Mouse (Mus musculus): ENCODE measurements at regions not wholly inside any gene's neighbourhood (a gene's known extent, or its start where the extent isn't known, plus 50 kb on each side); places are given as distances from the start of the nearest gene placed in this dataset.

DNA sequence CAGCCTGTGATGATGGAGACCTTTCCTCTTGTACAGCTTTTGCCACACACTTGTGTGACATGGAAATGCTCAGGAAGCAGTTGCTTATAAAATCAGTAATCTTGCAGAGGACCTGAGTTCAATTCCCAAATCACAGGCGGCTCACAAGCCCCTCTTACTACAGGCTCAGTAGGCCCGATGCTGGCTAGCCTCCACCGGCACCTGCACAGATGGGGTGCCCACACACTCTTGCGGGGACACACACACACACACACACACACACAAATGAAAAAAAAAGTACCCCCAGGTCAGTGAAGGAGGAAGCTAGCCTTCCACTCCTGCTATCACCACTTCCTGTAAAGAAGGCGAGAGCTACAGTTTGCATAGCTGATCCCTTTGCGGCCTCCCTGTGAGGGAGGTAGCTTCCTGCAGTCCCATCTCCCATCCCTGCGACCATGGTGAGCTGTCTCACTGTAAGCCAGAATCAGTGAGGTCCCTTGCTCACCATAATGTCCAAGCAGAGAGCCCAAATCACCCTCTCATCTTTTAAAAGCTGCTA, 462.2 kb downstream of the Cd83 start:
- Histone ChIP-seq H3K4me3 (ENCODE audit: low read depth, low read length) (no peak overlapping the region), H3K27me3 (replicated peaks; ENCODE audit: control insufficient read depth, insufficient read depth, low read length) (no peaks in the 10 kb centered on the region), H3K36me3 (ENCODE audit: control insufficient read depth, insufficient read depth, low read length) (no peaks in the 10 kb centered on the region), H3K4me1 (replicated peaks; ENCODE audit: control insufficient read depth, insufficient read depth, low read length) (peaks cover 16% of the 10 kb centered on the region; the same call in 1 of the 2 replicates), H3K4me2 (ENCODE audit: low read length) (no peak overlapping the region), H3K9me3 (ENCODE audit: control insufficient read depth, low read length) (no peaks in the 10 kb centered on the region), H3K9ac (ENCODE audit: low read length) (no peak overlapping the region), H3K27ac (ENCODE audit: low read depth) (no peak overlapping the region)
- ATAC-seq (replicated peaks; ENCODE audit: low FRiP score, low TSS enrichment, low read depth) (no peak), DNase-seq (ENCODE audit: low spot score) (no peak)
- WGBS: 83% methylated on average over 7 of the region's 7 CpGs

DNA sequence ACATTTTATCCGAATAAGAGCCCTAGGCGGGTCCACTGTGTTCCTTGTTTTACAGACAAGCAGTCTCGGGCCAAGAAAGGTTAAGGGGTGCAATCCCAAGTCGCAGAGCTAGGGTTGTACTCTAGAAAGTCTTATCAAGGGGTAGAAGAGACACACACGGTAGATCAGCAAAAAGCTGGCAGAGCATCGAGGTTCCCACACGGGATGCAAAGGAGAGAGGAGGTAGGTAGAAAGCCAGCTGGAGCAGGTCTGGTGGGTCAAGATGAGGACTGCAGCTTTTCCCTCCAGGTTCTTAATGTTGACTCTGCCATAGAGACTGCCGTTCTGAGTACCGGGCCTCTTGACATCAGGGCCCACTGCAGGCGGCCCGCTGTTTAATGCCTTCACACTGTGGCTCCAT, 463.3 kb downstream of the Cd83 start:
- Histone ChIP-seq H3K4me3 (ENCODE audit: low read depth, low read length) (no peak overlapping the region), H3K4me2 (ENCODE audit: low read length) (no peak overlapping the region), H3K27ac (ENCODE audit: low read depth) (peak overlapping the region; percentile 64; the same call in 1 of the 2 replicates), H3K9me3 (ENCODE audit: control insufficient read depth, low read length) (no peaks in the 10 kb centered on the region), H3K4me1 (replicated peaks; ENCODE audit: control insufficient read depth, insufficient read depth, low read length) (peaks cover 16% of the 10 kb centered on the region; the same call in 1 of the 2 replicates), H3K36me3 (ENCODE audit: control insufficient read depth, insufficient read depth, low read length) (no peaks in the 10 kb centered on the region), H3K9ac (ENCODE audit: low read length) (no peak overlapping the region), H3K27me3 (replicated peaks; ENCODE audit: control insufficient read depth, insufficient read depth, low read length) (no peaks in the 10 kb centered on the region)
- WGBS: 44% methylated on average over 11 of the region's 11 CpGs
- ATAC-seq (replicated peaks; ENCODE audit: low FRiP score, low TSS enrichment, low read depth) (no peak), DNase-seq (ENCODE audit: low spot score) (no peak)

DNA sequence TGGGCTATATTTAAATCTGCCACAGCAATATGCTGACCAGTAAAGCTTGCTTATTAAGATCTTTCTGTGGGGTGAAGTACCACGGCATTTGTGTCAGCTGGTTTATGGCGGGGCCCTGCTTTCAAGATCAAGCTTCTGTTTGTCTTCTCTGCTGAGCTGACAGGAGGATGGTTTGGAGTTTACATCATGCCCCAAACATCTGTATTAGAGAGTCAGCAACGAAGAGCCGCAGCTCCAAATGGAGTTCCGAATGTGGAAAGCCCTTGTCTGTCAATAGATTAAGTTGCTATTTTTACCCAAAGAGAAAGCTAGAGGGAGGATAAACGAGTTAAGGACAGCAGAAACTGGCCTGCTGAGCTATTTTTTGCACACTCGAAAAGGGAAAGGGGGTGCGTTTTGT, 463.8 kb downstream of the Cd83 start:
- H3K4me1 ChIP-seq (replicated peaks; ENCODE audit: control insufficient read depth, insufficient read depth, low read length): peaks cover 16% of the 10 kb centered on the region; the same call in 1 of the 2 replicates
- WGBS: 14% methylated on average over 8 of the region's 8 CpGs
- no peaks in the 10 kb centered on the region for H3K36me3 ChIP-seq (ENCODE audit: control insufficient read depth, insufficient read depth, low read length)
- ATAC-seq (replicated peaks; ENCODE audit: low FRiP score, low TSS enrichment, low read depth) (no peak), DNase-seq (ENCODE audit: low spot score) (no peak)
- H3K27ac ChIP-seq (ENCODE audit: low read depth): peak overlapping the region; percentile 64; the same call in 1 of the 2 replicates
- H3K9ac ChIP-seq (ENCODE audit: low read length): no peak overlapping the region
- H3K4me3 ChIP-seq (ENCODE audit: low read depth, low read length): no peak overlapping the region
- no peaks in the 10 kb centered on the region for H3K9me3 ChIP-seq (ENCODE audit: control insufficient read depth, low read length)
- H3K27me3 ChIP-seq (replicated peaks; ENCODE audit: control insufficient read depth, insufficient read depth, low read length): no peaks in the 10 kb centered on the region
- H3K4me2 ChIP-seq (ENCODE audit: low read length): no peak overlapping the region

DNA sequence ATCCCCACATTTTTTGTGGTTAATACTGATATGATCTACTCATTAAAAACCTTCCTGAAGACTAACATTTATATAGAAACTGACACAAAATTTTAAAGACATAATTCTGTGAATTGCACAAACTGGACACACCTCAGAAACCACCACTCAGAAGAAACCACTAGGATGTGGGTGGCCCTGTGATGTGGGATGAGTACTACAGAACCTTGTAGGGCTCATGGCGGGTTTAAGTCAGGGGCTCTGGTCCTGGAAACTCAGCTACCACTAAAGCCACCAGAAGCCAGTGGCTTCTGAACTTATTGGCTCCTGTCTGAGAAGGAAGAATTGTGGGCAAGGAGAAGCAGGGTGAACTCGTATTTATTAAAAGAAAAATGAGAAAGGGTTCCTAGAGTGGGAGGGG, 464.5 kb downstream of the Cd83 start:
- Histone ChIP-seq H3K27ac (ENCODE audit: low read depth) (peak overlapping the region; percentile 64; the same call in 1 of the 2 replicates), H3K4me2 (ENCODE audit: low read length) (no peak overlapping the region), H3K4me1 (replicated peaks; ENCODE audit: control insufficient read depth, insufficient read depth, low read length) (peaks cover 16% of the 10 kb centered on the region; the same call in 1 of the 2 replicates), H3K36me3 (ENCODE audit: control insufficient read depth, insufficient read depth, low read length) (no peaks in the 10 kb centered on the region), H3K9me3 (ENCODE audit: control insufficient read depth, low read length) (no peaks in the 10 kb centered on the region), H3K27me3 (replicated peaks; ENCODE audit: control insufficient read depth, insufficient read depth, low read length) (no peaks in the 10 kb centered on the region), H3K9ac (ENCODE audit: low read length) (no peak overlapping the region), H3K4me3 (ENCODE audit: low read depth, low read length) (no peak overlapping the region)
- DNase-seq (ENCODE audit: low spot score): no peak
- WGBS: 73% methylated on average over 2 of the region's 2 CpGs
- no peak for ATAC-seq (replicated peaks; ENCODE audit: low FRiP score, low TSS enrichment, low read depth)

DNA sequence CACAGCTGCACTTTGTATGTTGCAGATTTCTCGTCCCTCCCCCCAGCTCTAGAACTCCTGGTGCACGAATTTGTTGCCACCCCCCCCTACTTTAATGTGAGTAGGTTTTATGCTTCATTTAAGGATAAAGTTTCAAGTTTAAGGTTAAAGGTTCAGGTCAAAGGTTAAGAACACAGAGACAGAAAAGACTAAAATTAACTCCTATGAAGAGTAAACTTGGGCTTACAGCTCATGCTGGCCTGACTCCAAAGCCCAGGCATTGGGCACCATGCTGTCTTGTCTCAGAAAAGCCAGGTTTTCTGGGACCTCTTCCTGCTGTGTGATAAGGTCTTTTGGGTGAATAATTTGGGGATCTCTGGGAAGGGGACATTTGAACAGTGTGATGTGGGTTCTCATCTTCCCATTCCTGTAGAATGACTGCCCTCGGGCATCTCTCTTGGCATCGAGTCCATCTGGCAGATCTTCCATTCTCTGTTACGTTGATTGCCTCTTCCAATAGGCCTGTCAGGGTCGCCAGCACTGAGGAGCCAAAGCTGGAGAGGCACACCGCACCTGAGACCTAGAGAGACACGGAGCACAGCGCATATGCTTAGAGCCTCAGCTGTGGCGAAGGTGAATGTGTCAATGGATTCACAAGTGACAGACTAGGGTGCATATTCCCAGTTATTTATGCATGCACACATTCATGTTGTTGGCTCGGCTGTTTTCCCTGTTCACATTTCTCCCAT, 466.1 kb downstream of the Cd83 start:
- H3K27ac ChIP-seq (ENCODE audit: low read depth): no peak overlapping the region

DNA sequence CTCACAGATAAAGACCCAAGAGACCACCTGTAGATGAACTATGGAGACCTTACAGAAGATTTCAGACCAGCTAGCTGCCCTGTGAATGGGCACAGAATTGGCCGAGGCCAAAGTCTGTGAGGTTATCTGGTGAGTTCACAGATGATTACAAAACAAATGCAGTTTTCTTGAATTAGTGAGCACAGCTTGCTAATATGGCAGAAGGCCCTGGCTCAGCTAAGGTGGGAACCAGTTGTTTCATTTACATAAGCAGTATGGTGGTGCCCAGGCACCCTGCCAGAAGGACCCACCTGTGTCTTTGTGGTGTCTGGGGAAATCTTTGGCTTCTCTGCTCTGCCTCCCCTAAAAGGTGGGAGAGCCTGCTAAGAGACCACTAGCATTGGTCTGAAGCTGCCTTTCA, 466.9 kb downstream of the Cd83 start:
- H3K36me3 ChIP-seq (ENCODE audit: control insufficient read depth, insufficient read depth, low read length): no peaks in the 10 kb centered on the region
- DNase-seq (ENCODE audit: low spot score) (no peak), ATAC-seq (replicated peaks; ENCODE audit: low FRiP score, low TSS enrichment, low read depth) (no peak)
- 85% methylated on average over 1 of the region's 1 CpGs for WGBS
- H3K4me1 ChIP-seq (replicated peaks; ENCODE audit: control insufficient read depth, insufficient read depth, low read length): peaks cover 16% of the 10 kb centered on the region; the same call in 1 of the 2 replicates
- H3K4me3 ChIP-seq (ENCODE audit: low read depth, low read length): no peak overlapping the region
- H3K27me3 ChIP-seq (replicated peaks; ENCODE audit: control insufficient read depth, insufficient read depth, low read length): no peaks in the 10 kb centered on the region
- H3K4me2 ChIP-seq (ENCODE audit: low read length): no peak overlapping the region
- H3K27ac ChIP-seq (ENCODE audit: low read depth): no peak overlapping the region
- no peak overlapping the region for H3K9ac ChIP-seq (ENCODE audit: low read length)
- no peaks in the 10 kb centered on the region for H3K9me3 ChIP-seq (ENCODE audit: control insufficient read depth, low read length)

More for the DNA sequence above, 466.1 kb downstream of the Cd83 start:
- no peak for DNase-seq (ENCODE audit: low spot score)
- H3K9ac ChIP-seq (ENCODE audit: low read length): no peak overlapping the region
- no peak for ATAC-seq (replicated peaks; ENCODE audit: low FRiP score, low TSS enrichment, low read depth)
- no peaks in the 10 kb centered on the region for H3K27me3 ChIP-seq (replicated peaks; ENCODE audit: control insufficient read depth, insufficient read depth, low read length)
- no peaks in the 10 kb centered on the region for H3K9me3 ChIP-seq (ENCODE audit: control insufficient read depth, low read length)
- WGBS: 88% methylated on average over 11 of the region's 11 CpGs
- H3K4me2 ChIP-seq (ENCODE audit: low read length): no peak overlapping the region
- peaks cover 16% of the 10 kb centered on the region; the same call in 1 of the 2 replicates for H3K4me1 ChIP-seq (replicated peaks; ENCODE audit: control insufficient read depth, insufficient read depth, low read length)
- no peaks in the 10 kb centered on the region for H3K36me3 ChIP-seq (ENCODE audit: control insufficient read depth, insufficient read depth, low read length)
- no peak overlapping the region for H3K4me3 ChIP-seq (ENCODE audit: low read depth, low read length)

DNA sequence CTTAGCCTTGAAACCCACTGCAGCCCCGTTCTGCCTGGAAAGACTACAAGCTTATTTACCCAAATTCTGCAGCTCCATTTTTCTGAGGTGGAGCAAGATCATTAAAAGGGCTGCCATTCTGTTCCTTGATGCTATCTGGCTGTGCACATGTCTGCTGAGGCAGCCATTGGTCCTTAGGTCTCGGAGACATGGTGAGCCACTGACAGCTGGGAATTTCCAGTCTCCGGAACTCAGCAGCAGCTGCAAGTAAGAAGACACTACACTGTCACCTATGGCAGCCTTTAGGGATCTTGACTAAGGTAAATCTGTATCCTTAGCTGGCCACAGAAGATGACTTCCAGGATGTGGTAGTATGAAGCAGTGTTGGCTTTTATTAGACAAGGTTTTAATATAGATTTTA, 467.9 kb downstream of the Cd83 start:
- H3K36me3 ChIP-seq (ENCODE audit: control insufficient read depth, insufficient read depth, low read length): no peaks in the 10 kb centered on the region
- WGBS: 81% methylated on average over 3 of the region's 3 CpGs
- no peak overlapping the region for H3K27ac ChIP-seq (ENCODE audit: low read depth)
- H3K4me2 ChIP-seq (ENCODE audit: low read length): no peak overlapping the region
- no peak for ATAC-seq (replicated peaks; ENCODE audit: low FRiP score, low TSS enrichment, low read depth)
- peaks cover 15% of the 10 kb centered on the region; the same call in 1 of the 2 replicates for H3K4me1 ChIP-seq (replicated peaks; ENCODE audit: control insufficient read depth, insufficient read depth, low read length)
- H3K4me3 ChIP-seq (ENCODE audit: low read depth, low read length): no peak overlapping the region
- no peak for DNase-seq (ENCODE audit: low spot score)
- H3K9ac ChIP-seq (ENCODE audit: low read length): no peak overlapping the region
- no peaks in the 10 kb centered on the region for H3K9me3 ChIP-seq (ENCODE audit: control insufficient read depth, low read length)
- H3K27me3 ChIP-seq (replicated peaks; ENCODE audit: control insufficient read depth, insufficient read depth, low read length): no peaks in the 10 kb centered on the region

DNA sequence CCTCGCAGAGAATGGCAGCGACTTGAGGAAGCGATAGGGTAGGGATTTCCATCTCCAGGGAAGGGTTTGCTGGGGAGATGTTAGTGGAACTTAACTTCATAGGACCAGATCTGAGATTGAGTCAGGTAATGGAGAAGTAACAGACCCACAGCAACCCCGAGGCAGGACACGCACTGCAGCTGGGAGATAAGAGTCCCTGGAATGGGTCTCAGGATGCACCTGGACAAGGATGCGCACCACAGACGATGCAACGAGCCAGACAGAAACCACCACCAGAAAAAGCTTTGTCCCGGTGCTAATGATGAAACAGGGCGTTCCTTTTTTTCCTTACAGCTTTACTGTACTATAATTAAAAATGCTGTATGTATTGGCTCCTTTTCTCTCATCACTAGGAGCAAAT, 470.9 kb upstream of the Jarid2 start:
- no peaks in the 10 kb centered on the region for H3K9me3 ChIP-seq (ENCODE audit: control insufficient read depth, low read length)
- no peak overlapping the region for H3K27ac ChIP-seq (ENCODE audit: low read depth)
- ATAC-seq (replicated peaks; ENCODE audit: low FRiP score, low TSS enrichment, low read depth) (no peak), DNase-seq (ENCODE audit: low spot score) (no peak)
- WGBS: 81% methylated on average over 10 of the region's 10 CpGs
- H3K4me2 ChIP-seq (ENCODE audit: low read length): no peak overlapping the region
- H3K4me1 ChIP-seq (replicated peaks; ENCODE audit: control insufficient read depth, insufficient read depth, low read length): no peaks in the 10 kb centered on the region
- H3K9ac ChIP-seq (ENCODE audit: low read length): no peak overlapping the region
- no peak overlapping the region for H3K4me3 ChIP-seq (ENCODE audit: low read depth, low read length)
- no peaks in the 10 kb centered on the region for H3K36me3 ChIP-seq (ENCODE audit: control insufficient read depth, insufficient read depth, low read length)
- no peaks in the 10 kb centered on the region for H3K27me3 ChIP-seq (replicated peaks; ENCODE audit: control insufficient read depth, insufficient read depth, low read length)

DNA sequence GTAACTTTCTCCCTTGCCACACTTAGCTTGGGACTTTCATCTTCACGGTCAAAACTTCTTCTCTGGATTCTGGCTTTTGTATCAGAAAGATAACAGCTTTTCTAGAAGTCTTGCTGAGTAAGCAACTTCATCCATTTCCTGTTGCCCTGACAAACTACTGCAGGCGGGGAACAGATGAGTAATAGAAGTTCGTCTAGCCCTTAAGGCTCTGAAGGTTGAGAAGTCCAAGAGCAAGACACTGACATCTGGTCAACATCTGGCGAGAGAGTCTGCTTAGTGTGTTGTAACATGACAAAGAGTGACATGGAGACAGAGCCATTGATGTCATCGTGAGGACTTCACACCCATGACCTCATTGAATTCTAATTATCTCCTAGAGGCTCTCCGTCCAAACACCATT, 469.2 kb upstream of the Jarid2 start:
- ATAC-seq (replicated peaks; ENCODE audit: low FRiP score, low TSS enrichment, low read depth) (no peak), DNase-seq (ENCODE audit: low spot score) (no peak)
- WGBS: 43% methylated on average over 6 of the region's 6 CpGs
- H3K27ac ChIP-seq (ENCODE audit: low read depth): no peak overlapping the region
- no peak overlapping the region for H3K9ac ChIP-seq (ENCODE audit: low read length)
- H3K4me1 ChIP-seq (replicated peaks; ENCODE audit: control insufficient read depth, insufficient read depth, low read length): no peaks in the 10 kb centered on the region
- H3K9me3 ChIP-seq (ENCODE audit: control insufficient read depth, low read length): no peaks in the 10 kb centered on the region
- no peak overlapping the region for H3K4me2 ChIP-seq (ENCODE audit: low read length)
- H3K27me3 ChIP-seq (replicated peaks; ENCODE audit: control insufficient read depth, insufficient read depth, low read length): no peaks in the 10 kb centered on the region
- no peaks in the 10 kb centered on the region for H3K36me3 ChIP-seq (ENCODE audit: control insufficient read depth, insufficient read depth, low read length)
- no peak overlapping the region for H3K4me3 ChIP-seq (ENCODE audit: low read depth, low read length)

Data from intestine, embryonic 14.5 days (tissue).